Mouse (Mus musculus) liver, embryonic 11.5 days (tissue): ENCODE results near the gene Rrp9. TPM values are rescaled to one million over a fixed set of nuclear protein-coding genes. Genes with fewer than 3 reads are reported as not detected.
"Not testable (repeated sequence)": the region's sequence is repeated elsewhere in the genome, so short reads cannot be mapped to it uniquely, and the experiment has no call there.

Experiments used
- ATAC-seq: fragments of 200-750 bp; cut with Nextera tagmentation; replicated peaks from 2 replicates; pipeline ENCODE4 v1.8.0; 2017; ENCODE audit warnings: moderate number of reproducible peaks, mild to moderate bottlenecking, moderate TSS enrichment, moderate library complexity; ENCODE audit not compliant: low FRiP score
- DNase-seq: peaks from one replicate; pipeline ENCODE4 v3.0.0-alpha.2; 2017; ENCODE audit warnings: low spot score
- H3K27ac ChIP-seq: fragments of 300-500 bp; sonication (generic); 2 replicates; pipeline ENCODE4 v1.5.1; 2014; ENCODE audit warnings: mild to moderate bottlenecking, low read depth, low read length, control low read depth
- H3K27me3 ChIP-seq: fragments of 300-500 bp; sonication (generic); replicated peaks from 2 replicates; pipeline ENCODE4 v1.6.1; 2014; ENCODE audit warnings: low read length, mixed read lengths; ENCODE audit not compliant: control insufficient read depth, insufficient read depth
- H3K36me3 ChIP-seq: fragments of 300-500 bp; sonication (generic); 2 replicates; pipeline ENCODE4 v1.6.1; 2014; ENCODE audit warnings: mild to moderate bottlenecking, low read length, moderate library complexity, mixed read lengths; ENCODE audit not compliant: control insufficient read depth, insufficient read depth
- H3K4me1 ChIP-seq: fragments of 300-500 bp; sonication (generic); replicated peaks from 2 replicates; pipeline ENCODE4 v1.6.1; 2014; ENCODE audit warnings: low read length, mixed read lengths; ENCODE audit not compliant: control insufficient read depth, insufficient read depth
- H3K4me2 ChIP-seq: fragments of 300-500 bp; sonication (generic); 2 replicates; pipeline ENCODE4 v1.6.1; 2014; ENCODE audit warnings: mild to moderate bottlenecking, control low read depth, moderate library complexity
- H3K4me3 ChIP-seq: fragments of 300-500 bp; sonication (generic); 2 replicates; pipeline ENCODE4 v1.5.1; 2014; ENCODE audit warnings: low read depth, low read length, control low read depth
- H3K9ac ChIP-seq: fragments of 300-500 bp; sonication (generic); 2 replicates; pipeline ENCODE4 v1.6.1; 2014; ENCODE audit warnings: low read depth, low read length, control low read depth
- H3K9me3 ChIP-seq: fragments of 300-500 bp; sonication (generic); 2 replicates; pipeline ENCODE4 v1.6.1; 2016; ENCODE audit warnings: low read length, inconsistent platforms, mixed read lengths; ENCODE audit not compliant: control insufficient read depth
- whole genome bisulfite sequencing: fragments of 180-500 bp; shearing (Covaris S2); extraction: QIAGEN DNeasy Blood & Tissue Kit; methylation state at CpG from one replicate; pipeline ENCODE4 v1.1.7; 2014; 5-methylcytosine and 5-hydroxymethylcytosine counted together
- polyA plus RNA-seq: library from polyadenylated mRNA; unstranded; fragments of >200 nt; fragmentation: Nextera tagmentation; extraction: Ambion mirVana; gene quantifications from 2 replicates; pipeline ENCODE4 v1.2.1, GENCODE M21; 2014

The Rrp9 gene
- polyA plus RNA-seq, 1 experiment from 2014 or later, result 92.8 TPM

DNA sequence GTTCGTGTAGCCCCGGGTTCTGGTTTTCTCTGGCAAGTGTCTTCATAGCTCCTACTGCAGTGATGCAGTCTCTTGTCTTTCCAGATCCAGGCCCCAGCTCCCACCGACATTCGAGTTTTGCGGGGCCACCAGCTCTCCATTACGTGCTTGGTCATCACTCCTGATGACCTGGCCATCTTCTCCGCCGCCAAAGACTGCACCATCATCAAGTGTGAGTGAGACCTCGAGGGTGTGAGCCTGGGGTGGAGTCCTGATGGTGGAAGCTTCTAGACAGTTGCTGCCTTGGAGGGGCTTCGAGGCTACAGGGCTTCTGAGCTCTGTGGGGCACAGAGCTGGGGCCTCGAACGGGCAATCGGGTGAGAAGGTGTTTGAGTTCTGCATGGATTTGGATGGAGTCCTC lies 5.9 kb downstream of the Rrp9 start:
- Histone ChIP-seq H3K27ac (no peak overlapping the region), H3K36me3 (peaks cover 38% of the 10 kb centered on the region), H3K4me3 (no peak overlapping the region), H3K4me2 (no peak overlapping the region), H3K27me3 (no peaks in the 10 kb centered on the region), H3K9me3 (no peaks in the 10 kb centered on the region), H3K9ac (no peak overlapping the region), H3K4me1 (peaks cover 6% of the 10 kb centered on the region; the same call in 1 of the 2 replicates)
- DNase-seq (no peak), ATAC-seq (no peak)
- WGBS, result 89% methylated on average over 13 of the region's 13 CpGs

DNA sequence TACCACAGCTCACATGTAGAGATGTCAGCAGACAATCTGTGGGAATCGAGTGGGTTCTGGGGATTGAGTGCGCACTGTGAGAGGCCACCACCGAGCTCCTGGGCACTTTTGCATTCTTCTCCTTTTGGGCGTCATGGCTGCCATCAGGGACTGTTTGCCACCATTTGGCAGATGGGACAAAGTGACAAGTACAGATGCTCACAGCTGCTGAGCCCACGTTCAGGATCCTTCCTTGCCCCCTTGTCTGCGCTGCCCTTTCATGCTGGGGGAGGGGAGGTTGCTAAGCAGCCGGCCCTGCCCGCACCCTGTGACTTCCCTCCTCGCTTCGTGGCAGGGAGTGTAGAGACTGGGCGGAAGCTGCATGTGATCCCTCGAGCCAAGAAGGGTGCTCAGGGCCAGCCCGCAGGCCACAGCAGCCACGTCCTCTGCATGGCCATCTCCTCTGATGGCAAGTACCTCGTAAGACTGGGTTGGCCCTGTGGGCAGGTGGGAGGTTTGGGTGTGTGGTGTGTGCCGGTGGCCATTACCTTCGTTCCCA lies 6.9 kb downstream of the Rrp9 start:
- Histone ChIP-seq H3K4me3 (no peak overlapping the region), H3K36me3 (peaks cover 38% of the 10 kb centered on the region), H3K9ac (no peak overlapping the region), H3K4me2 (no peak overlapping the region), H3K27me3 (no peaks in the 10 kb centered on the region), H3K9me3 (no peaks in the 10 kb centered on the region), H3K27ac (no peak overlapping the region), H3K4me1 (peaks cover 6% of the 10 kb centered on the region; the same call in 1 of the 2 replicates)
- DNase-seq (no peak), ATAC-seq (no peak)
- 87% methylated on average over 17 of the region's 17 CpGs for WGBS

DNA sequence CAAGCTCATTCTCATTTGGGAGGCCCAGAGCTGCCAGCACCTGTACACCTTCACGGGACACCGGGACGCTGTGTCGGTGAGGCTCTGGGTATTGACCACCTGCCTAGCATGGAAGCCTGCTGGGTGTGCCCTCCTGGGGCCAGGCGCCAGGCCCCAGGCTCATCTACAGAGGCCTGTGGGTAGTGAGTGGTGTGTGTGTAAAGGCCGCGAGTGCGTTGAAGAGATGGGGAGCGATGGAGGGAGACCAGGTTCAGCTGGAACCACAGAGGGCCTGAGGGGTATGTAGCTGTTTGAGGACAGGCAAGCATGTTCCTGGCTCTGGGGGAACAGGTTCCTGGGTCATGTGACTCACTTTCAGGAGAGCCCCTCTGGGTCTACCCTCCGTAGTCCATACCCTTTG lies 7.4 kb downstream of the Rrp9 start:
- H3K36me3 ChIP-seq, result peaks cover 38% of the 10 kb centered on the region

DNA sequence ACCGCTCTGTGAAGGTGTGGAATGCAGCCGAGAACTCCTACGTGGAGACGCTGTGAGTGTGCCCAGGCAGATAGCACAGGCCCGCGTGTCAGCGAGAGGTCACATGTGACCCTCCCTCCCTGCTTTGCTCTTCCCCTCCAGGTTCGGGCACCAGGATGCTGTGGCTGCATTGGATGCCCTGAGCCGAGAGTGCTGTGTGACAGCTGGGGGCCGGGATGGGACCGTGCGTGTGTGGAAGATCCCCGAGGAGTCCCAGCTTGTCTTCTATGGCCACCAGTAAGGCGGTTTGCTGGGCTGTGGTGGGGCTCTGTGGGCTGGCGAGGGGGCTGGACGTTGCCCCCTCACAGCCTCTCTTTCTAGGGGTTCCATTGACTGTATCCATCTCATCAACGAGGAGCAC lies 7.8 kb downstream of the Rrp9 start:
- Histone ChIP-seq H3K9me3 (no peaks in the 10 kb centered on the region), H3K4me2 (no peak overlapping the region), H3K27me3 (no peaks in the 10 kb centered on the region), H3K4me1 (no peaks in the 10 kb centered on the region), H3K27ac (no peak overlapping the region), H3K36me3 (peaks cover 38% of the 10 kb centered on the region), H3K4me3 (no peak overlapping the region), H3K9ac (no peak overlapping the region)
- 0 out of 2 replicates have a peak, but pooled peaks have one; percentile 14 for ATAC-seq
- WGBS, result 92% methylated on average over 17 of the region's 17 CpGs
- no peak for DNase-seq

More for the DNA sequence above, 7.4 kb downstream of the Rrp9 start:
- Histone ChIP-seq H3K4me3 (no peak overlapping the region), H3K27me3 (no peaks in the 10 kb centered on the region), H3K4me2 (no peak overlapping the region), H3K27ac (no peak overlapping the region), H3K9ac (no peak overlapping the region), H3K9me3 (no peaks in the 10 kb centered on the region), H3K4me1 (peaks cover 3% of the 10 kb centered on the region; the same call in 1 of the 2 replicates)
- no peak for ATAC-seq
- DNase-seq, result no peak
- WGBS, result 95% methylated on average over 10 of the region's 10 CpGs

DNA sequence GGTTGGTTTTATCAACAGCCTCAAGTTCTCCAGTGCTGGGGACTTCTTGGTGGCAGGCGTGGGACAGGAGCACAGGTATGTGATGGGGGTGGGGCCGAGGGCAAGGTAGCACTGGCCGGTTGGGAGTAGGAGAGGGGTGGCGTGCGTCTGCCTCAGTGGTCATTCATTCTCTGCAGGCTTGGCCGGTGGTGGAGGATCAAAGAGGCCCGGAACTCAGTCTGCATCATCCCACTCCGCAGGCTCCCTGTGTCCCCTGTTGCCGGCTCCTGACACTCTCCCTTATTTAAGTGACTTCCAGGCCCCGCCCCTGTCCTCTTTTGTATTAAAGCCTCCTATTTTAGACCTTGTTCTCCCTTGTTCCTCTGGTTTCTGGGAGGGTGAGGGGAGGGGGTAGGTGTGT lies 9.3 kb downstream of the Rrp9 start:
- no peak overlapping the region for H3K9ac ChIP-seq
- DNase-seq (no peak), ATAC-seq (no peak)
- no peak overlapping the region for H3K4me3 ChIP-seq
- H3K27me3 ChIP-seq, result no peaks in the 10 kb centered on the region
- H3K27ac ChIP-seq, result no peak overlapping the region
- peaks cover 36% of the 10 kb centered on the region for H3K36me3 ChIP-seq
- 95% methylated on average over 10 of the region's 10 CpGs for WGBS
- H3K4me1 ChIP-seq, result no peaks in the 10 kb centered on the region
- H3K4me2 ChIP-seq, result no peak overlapping the region
- no peaks in the 10 kb centered on the region for H3K9me3 ChIP-seq

DNA sequence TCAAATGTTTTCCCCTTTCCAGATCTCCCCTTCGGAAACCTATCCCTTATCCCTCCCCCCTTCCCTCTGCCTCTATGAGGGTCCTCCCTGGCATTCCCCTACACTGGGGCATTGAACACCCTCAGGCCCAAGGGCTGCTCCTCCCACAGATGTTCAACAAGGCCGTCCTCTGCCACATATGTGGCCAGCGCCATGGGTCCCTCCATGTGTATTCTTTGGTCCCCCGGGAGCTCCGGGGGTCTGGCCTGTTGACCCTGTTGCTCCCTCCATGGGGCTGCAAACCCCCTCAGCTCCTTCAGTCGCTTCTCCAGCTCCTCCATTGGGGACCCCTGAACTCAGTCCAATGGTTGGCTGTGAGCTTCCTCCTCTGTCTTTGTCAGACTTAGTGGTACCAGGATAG lies 11.8 kb downstream of the Rrp9 start:
- not testable (repeated sequence) for ATAC-seq, H3K27me3 ChIP-seq, H3K9me3 ChIP-seq, DNase-seq, H3K9ac ChIP-seq, H3K4me2 ChIP-seq, H3K4me3 ChIP-seq, H3K27ac ChIP-seq, H3K4me1 ChIP-seq
- H3K36me3 ChIP-seq, result peaks cover 24% of the 10 kb centered on the region; the same call in 1 of the 2 replicates
- WGBS, result 78% methylated on average over 6 of the region's 6 CpGs

DNA sequence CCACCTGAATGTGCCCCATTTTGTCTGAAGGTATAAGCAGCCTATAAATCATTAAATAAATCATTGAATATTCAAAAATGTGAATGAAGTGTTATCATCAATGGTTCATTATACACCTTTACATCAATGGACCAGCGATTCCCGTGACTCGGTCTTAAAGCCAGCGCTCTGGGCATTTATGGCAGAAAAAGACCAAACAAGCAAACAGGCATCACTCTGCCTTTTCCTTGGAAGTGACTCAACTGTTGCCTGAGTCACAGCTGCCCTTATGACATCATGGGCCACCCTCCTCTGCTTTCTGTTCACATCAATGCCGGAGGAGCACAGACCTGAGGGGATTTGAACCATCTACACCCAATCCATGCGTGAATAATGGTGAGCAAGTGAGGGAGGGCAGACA lies 23.9 kb downstream of the Rrp9 start, which contains the start of gene Iqcf1:
TSS of gene Iqcf1 (plus strand) at position 301 of the 400 bp plus-strand sequence.
- Histone ChIP-seq H3K9me3 (no peaks in the 10 kb centered on the region), H3K9ac (no peak within 1 kb of the TSS), H3K27ac (no peak within 1 kb of the TSS), H3K36me3 (no peaks in the 10 kb centered on the region), H3K4me1 (no peaks in the 10 kb centered on the region), H3K27me3 (no peaks in the 10 kb centered on the region), H3K4me3 (no peak within 1 kb of the TSS), H3K4me2 (no peak within 1 kb of the TSS)
- no peak for ATAC-seq
- 90% methylated on average over 6 of the region's 6 CpGs for WGBS
- no peak for DNase-seq

DNA sequence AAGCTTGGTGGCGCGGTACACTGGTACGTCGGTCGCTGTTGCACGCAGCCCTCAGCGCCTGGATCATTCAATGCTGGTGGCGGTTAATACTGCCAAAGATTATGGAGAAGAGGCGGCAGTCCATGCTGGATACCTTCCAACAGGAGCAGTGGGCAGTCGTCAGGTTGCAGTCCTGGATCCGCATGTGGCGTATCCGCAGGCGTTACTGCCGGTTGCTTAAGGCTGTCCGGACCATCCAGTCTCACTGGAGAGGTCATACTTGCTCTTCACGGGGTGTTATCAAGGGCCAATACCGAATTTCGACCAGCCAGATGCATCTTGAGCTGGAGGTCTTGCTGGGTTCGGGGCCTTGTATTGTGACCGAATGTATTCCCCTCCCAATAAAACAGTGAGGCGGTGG lies 26.1 kb downstream of the Rrp9 start:
- 84% methylated on average over 22 of the region's 22 CpGs for WGBS
- Histone ChIP-seq H3K9ac (no peak overlapping the region), H3K9me3 (no peaks in the 10 kb centered on the region), H3K4me1 (no peaks in the 10 kb centered on the region), H3K36me3 (no peaks in the 10 kb centered on the region), H3K27me3 (no peaks in the 10 kb centered on the region), H3K4me2 (no peak overlapping the region), H3K27ac (no peak overlapping the region), H3K4me3 (no peak overlapping the region)
- DNase-seq, result no peak
- ATAC-seq, result no peak

DNA sequence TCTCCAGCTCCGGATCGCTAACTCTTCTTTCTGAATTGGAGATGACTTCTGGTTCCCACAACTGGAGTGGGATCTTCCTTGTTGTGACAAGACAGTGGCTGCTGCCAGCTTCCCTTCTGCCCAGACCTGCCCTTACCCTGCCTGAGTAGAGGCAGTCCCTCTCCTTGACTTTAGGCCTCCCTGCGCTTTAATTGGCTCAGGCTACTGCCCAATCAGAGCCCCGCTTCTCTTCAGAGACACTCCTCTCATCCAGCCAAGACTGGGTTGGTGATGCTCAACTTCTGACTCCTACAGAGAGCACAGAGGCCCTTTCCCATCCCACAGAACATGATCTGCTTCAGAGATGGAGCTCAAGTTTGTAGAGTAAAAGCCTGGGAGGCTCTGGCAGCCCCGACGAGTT lies 28.5 kb downstream of the Rrp9 start:
- Histone ChIP-seq H3K4me1 (no peaks in the 10 kb centered on the region), H3K27ac (no peak overlapping the region), H3K9me3 (no peaks in the 10 kb centered on the region), H3K27me3 (no peaks in the 10 kb centered on the region), H3K9ac (no peak overlapping the region), H3K4me2 (no peak overlapping the region), H3K36me3 (no peaks in the 10 kb centered on the region), H3K4me3 (no peak overlapping the region)
- 63% methylated on average over 6 of the region's 6 CpGs for WGBS
- DNase-seq (no peak), ATAC-seq (no peak)
